Mouse (Mus musculus) cerebellum, postnatal 4 days (tissue): ENCODE data around the gene Nfkbil1.
"Not testable (repeated sequence)": the region's sequence is repeated elsewhere in the genome, so short reads cannot be mapped to it uniquely, and the experiment has no call there.

Source experiments
- DNase-seq, 2 experiments: peaks; one replicate each; pipeline ENCODE4 v3.0.0; 2022; ENCODE audit warnings: low spot score in 2 of 2, mixed read lengths in 1 of 2

Nfkbil1 gene

GRCm38 (mm10) chr17:35237504-35237903, 1.9 kb upstream of the Nfkbil1 start:
- no peak for DNase-seq

DNA sequence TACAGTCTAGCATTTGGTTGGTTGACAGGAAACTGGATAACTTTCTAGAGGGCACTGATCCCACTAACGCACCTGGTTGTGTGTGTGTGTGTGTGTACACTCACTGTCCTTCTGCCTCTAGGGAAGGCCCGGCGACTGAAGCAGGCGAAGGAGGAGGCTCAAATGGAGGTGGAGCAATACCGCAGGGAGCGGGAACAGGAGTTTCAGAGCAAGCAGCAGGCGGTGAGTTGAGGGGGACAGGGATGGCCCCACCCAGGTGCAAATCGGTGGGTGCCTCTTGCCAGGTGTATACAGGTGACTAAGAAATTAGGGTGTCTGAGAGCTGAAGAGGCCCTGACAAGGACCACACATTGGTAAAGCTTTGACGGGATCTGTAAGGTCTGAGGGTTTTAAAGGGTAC, 1.4 kb upstream of the Nfkbil1 start:
- no peak for DNase-seq

DNA sequence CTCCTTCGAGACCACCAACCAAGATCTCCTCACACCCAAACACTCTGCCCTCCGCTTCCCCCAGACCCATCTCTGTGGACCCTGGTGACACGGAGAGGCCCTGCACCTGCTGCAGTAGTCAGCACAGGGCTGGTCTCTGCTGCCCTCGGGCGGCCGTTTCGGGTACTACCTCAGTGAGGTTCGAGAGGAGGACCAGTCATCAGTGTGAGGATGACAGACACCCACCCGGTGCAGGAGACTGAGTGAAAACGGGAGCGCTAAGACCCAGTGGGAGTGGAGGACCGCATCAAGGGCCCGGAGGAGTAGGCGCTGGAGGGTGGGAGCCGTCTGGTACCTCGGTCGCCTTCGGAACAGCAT, 776 bp upstream of the Nfkbil1 start:
- DNase-seq, result peak; percentile 100

DNA sequence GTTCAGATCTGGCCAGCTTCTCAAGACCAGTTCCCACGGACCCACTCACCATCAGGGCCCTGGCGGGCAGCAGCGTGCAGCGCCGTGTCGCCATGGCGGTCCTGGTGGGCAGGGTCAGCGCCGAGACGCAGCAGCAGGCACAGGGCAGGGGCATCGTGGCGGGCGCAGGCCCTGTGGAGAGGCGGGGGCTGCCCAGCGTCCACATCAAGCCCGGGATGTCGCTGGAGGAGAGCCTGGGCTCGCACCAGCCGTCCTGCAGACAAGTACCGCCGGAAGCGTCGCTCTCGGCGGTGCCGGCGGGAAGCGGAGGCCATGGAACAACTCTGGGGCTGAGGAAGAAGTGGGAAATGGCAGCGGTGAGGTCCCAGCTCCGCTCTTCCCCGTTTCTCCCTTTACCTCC, 689 bp downstream of the Nfkbil1 start:
- DNase-seq, result no peak

- not testable (repeated sequence) for DNase-seq
These were observed 1.5 kb downstream of the Nfkbil1 start for GRCm38 (mm10) chr17:35234090-35234489.

- no peak for DNase-seq
These were observed 2.2 kb downstream of the Nfkbil1 start, which contains the start of gene Atp6v1g2 for GRCm38 (mm10) chr17:35233114-35233980. Atp6v1g2 (plus strand) TSS chr17:35233660.

- no peak for DNase-seq
These were observed 2.9 kb downstream of the Nfkbil1 start for GRCm38 (mm10) chr17:35232659-35233058.

- DNase-seq, result peak; percentile 82 to 88
These were observed 3.5 kb downstream of the Nfkbil1 start for GRCm38 (mm10) chr17:35232043-35232442.

- DNase-seq, result no peak
These were observed 4.6 kb downstream of the Nfkbil1 start for GRCm38 (mm10) chr17:35231022-35231421.

DNA sequence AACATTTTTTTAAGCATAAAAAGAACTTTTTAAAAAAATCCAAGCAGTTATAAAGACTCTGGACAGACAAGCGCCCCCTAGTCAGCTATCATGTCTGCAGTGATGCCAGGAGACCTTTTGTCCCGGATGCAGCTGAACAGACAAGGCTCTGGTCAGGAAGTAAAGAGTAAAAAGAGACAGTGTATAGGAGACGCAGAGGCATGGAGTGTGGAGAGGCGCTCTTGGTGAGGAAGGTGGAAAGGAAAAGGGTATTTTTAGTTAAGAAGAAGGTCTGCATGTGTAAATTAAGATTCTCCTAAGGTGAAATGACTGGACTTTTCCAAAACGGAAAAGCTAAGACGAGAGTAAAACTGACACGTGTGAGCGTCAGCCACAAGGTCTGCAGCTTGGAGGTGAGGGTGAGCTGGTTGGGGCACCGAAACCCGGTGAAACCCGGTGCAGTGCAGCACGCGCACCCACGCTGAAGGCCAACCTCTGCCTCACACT, 9.0 kb downstream of the Nfkbil1 start:
- DNase-seq, result no peak

DNA sequence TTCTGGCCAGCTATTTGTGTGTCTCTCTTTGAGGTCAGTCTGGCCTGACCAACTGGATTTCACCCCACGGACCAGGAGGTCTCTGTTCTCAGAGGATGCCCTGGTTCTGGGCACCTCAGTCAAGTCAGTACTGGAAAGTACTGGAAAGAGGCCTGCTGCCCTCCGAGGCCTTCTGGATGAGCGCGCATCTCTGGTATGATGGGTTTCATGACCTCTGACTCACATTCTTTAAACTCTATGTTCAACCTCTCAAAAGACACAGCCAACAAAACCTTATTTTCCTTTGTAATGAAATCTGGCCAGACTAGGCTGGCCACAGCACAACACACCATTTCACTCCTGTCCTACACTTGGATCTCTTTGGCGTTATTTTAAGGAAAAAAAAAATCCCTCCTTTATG, 10.1 kb downstream of the Nfkbil1 start:
- no peak for DNase-seq

DNA sequence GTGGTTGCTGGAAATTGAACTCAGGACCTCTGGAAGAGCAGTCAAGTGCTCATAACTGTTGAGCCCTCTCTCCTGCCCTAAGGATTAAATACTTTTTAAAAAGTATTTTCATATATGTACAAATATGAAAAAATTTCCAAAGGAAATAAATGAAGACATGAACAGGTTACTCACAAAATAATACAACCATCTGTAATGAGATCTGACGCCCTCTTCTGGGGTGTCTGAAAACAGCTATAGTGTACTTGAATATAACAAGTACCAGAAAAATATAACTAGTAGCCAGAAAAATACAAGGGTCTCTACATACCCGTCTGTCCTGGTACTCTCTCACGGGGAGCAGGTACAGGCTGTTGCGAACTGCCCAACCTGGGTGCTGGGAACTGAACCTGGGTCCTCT, 11.0 kb downstream of the Nfkbil1 start:
- no peak for DNase-seq

- DNase-seq, result no peak
These were observed 13.3 kb downstream of the Nfkbil1 start for GRCm38 (mm10) chr17:35222299-35222698.

DNA sequence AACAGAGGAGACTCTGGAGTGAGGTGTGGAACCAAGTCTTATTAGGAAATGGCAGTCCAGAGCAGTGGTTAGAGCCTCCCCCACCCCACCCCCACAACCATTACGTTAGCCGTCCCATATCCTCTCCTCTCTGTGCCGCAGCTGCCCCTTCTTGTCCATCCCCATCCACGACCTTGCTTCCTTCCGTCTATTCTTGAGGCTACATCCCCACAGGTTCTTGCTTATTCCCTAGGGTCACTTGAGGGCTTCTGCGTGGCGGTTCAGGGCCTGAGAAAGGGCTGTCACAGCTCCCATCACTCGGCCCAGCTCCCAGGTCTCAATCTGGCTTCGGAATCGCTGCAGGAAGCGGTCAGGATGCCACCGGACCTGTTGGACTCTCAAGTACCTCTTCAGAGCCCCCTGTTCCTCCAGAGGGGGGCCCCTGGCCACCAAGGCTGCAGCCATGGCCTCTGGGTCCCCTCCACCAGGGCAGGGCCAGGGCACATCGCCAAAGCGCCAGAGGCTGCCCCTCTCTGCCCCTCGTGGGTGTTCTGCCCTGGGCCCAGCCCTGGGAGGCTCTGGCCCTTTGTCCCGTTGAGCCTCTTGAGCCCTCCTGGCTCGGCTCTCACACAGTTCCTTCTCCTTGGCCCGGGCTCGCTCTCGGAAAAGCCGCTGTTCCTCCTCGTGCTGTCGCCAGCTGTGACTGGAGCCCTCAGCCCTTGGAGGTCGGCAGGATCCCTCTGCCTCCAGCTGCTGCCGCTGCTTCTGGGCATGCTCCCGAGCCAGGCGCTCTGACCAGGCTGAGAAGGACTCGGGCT, 15.2 kb downstream of the Nfkbil1 start, which contains the start of gene Gm16181:
Gm16181 (plus strand) TSS at position 679 of the 797 bp plus-strand sequence.
- no peak for DNase-seq

DNA sequence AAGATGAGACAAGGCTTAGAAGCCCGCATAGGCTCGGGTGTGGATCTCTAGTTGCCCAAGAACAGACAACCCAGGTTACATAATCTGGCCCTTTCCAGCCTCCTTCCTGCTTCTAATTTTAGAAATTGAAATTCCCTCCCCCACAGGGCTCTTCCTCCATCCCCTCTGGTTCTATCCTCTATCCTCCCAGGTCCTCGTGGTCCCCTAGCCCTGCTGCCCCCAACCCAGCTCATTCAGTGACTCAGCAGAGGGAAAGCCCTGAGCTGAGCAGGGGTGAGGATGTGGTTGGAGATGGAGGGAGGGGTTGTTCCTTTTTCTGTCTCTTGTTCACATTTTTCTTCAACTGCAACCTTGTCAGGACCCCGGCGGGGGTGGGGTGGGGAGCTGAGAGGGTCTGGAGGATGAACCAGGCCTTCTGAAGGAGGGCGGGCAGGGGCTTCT, 16.0 kb downstream of the Nfkbil1 start:
- no peak for DNase-seq

- no peak for DNase-seq
These were observed 16.9 kb downstream of the Nfkbil1 start for GRCm38 (mm10) chr17:35218516-35219193.

GRCm38 (mm10) chr17:35213071-35213470, 22.5 kb downstream of the Nfkbil1 start:
- DNase-seq, result no peak

DNA sequence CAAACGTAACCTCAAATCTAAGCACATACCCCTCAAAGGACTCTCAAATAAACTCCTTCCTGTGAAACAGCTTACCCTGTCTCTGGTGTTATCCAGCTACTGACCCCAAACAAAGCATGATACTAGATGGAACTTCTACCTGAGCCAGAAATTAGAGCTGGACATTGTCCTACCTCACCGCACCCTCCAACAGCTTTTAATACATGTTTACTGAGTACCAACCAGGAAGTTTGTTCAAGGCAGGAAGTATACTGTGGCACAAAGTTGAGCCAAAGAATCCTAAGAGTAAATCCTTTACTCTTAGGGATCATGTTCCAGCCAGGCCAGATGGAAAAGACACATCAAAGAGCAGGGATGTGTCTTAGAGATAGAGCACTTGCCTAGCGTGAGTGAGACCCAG, 25.0 kb downstream of the Nfkbil1 start:
- no peak for DNase-seq

DNA sequence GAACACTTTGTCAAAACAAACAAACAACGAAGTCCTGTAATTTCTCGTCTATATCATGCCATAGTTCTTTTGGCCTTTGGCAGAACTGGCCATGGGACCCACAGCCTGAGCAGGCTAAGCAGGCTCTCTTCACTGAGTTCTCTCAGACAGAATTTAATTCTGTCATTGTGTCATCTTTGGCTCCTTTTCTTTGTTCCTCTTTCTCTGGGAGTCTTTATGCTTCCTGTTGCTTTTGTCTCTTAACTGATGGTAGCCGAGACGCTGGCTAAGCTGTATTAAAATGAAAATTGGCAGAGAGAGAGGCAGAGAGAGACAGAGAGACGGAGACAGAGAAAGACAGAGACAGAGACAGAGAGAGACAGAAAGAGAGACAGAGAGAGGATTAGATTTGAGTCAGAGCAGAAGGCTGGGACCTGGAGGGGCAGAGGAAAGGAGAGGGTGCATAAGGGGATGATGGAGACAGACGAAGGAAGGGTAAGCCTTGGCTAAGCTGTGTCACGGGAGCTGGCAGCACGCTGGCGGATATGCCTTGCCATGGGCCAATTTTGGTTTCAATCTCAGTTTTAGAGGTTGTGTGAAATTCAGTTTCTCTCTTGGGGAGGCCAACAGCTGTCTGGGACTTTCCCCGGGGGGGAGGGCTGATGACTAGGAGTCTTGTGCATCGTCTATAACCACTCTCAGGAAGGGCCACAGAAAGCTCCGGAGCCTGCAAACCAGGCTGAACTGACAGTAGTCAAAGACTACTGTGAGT, 25.6 kb downstream of the Nfkbil1 start:
- no peak for DNase-seq

DNA sequence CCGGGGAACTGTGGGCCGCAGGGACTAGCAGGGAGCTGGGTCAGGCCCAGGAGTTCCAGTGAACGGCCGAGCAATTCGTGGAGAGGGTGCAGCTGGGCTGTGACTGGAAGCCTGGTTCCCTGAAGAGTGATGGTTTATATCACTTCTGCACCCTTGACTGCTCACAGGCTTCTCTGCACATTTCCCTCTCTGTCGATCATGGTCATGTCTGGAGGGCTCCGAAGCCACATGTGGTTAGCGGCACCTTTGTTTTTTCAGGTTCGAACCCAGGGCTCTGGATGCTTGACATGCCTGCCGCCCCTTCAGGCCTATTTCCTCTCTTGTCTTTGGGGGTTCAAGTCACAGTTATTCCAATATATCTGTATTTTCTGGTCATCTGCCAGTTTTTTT, 30.2 kb downstream of the Nfkbil1 start:
- no peak for DNase-seq
